Mouse (Mus musculus): ENCODE data around the gene Det1. TPM values are rescaled to one million over a fixed set of nuclear protein-coding genes. Genes with fewer than 3 reads are reported as not detected.

Det1 gene
- total RNA-seq, 2 experiments from 2014 or later: 6.5 to 6.6 TPM

- DNase-seq (ENCODE audit: low spot score in 2 of 2): no peak
- no peak for TF ChIP-seq CTCF (conservative IDR thresholded peaks at IDR 0.05)
- H3K4me3 ChIP-seq: no peak overlapping the region
- no peak overlapping the region for H3K27ac ChIP-seq
Measured at GRCm38 (mm10) chr7:78835656-78836055, 11.4 kb downstream of the Det1 start.

GRCm38 (mm10) chr7:78827749-78828362 is 19.2 kb downstream of the Det1 start:
- no peak for TF ChIP-seq CTCF (conservative IDR thresholded peaks at IDR 0.05)
- no peak for DNase-seq (ENCODE audit: low spot score in 2 of 2)
- Histone ChIP-seq H3K27ac (no peak overlapping the region), H3K4me3 (no peak overlapping the region)

- DNase-seq (ENCODE audit: low spot score in 2 of 2): peak in 1 of 2 experiments; percentile 18
- Histone ChIP-seq H3K27ac (peak overlapping the region; percentile 40), H3K4me3 (no peak overlapping the region)
- TF ChIP-seq CTCF (conservative IDR thresholded peaks at IDR 0.05): peak; percentile 48
Measured at GRCm38 (mm10) chr7:78826682-78827385, 20.2 kb downstream of the Det1 start.

GRCm38 (mm10) chr7:78818336-78818735 is 28.7 kb downstream of the Det1 start:
- no peak for TF ChIP-seq CTCF (conservative IDR thresholded peaks at IDR 0.05)
- Histone ChIP-seq H3K4me3 (no peak overlapping the region), H3K27ac (peak overlapping the region; percentile 46)
- no peak for DNase-seq (ENCODE audit: low spot score in 2 of 2)

GRCm38 (mm10) chr7:78814766-78815165 is 32.3 kb downstream of the Det1 start:
- no peak for TF ChIP-seq CTCF (conservative IDR thresholded peaks at IDR 0.05)
- no peak for DNase-seq (ENCODE audit: low spot score in 2 of 2)
- Histone ChIP-seq H3K4me3 (no peak overlapping the region), H3K27ac (no peak overlapping the region)

GRCm38 (mm10) chr7:78813791-78814190 is 33.3 kb downstream of the Det1 start:
- H3K27ac ChIP-seq: no peak overlapping the region
- no peak overlapping the region for H3K4me3 ChIP-seq
- no peak for DNase-seq (ENCODE audit: low spot score in 2 of 2)
- no peak for TF ChIP-seq CTCF (conservative IDR thresholded peaks at IDR 0.05)

- no peak overlapping the region for H3K27ac ChIP-seq
- no peak for TF ChIP-seq CTCF (conservative IDR thresholded peaks at IDR 0.05)
- no peak overlapping the region for H3K4me3 ChIP-seq
- no peak for DNase-seq (ENCODE audit: low spot score in 2 of 2)
Measured at GRCm38 (mm10) chr7:78807192-78807591, 39.9 kb downstream of the Det1 start.

GRCm38 (mm10) chr7:78803841-78804240 is 43.2 kb downstream of the Det1 start:
- TF ChIP-seq CTCF (conservative IDR thresholded peaks at IDR 0.05): peak; percentile 43
- Histone ChIP-seq H3K4me3 (no peak overlapping the region), H3K27ac (no peak overlapping the region)
- no peak for DNase-seq (ENCODE audit: low spot score in 2 of 2)

GRCm38 (mm10) chr7:78799730-78800496 is 47.1 kb downstream of the Det1 start:
- TF ChIP-seq CTCF (conservative IDR thresholded peaks at IDR 0.05): no peak
- no peak overlapping the region for H3K4me3 ChIP-seq
- DNase-seq (ENCODE audit: low spot score in 2 of 2): no peak
- no peak overlapping the region for H3K27ac ChIP-seq

- no peak for TF ChIP-seq CTCF (conservative IDR thresholded peaks at IDR 0.05)
- peak; percentile 72 to 79 for DNase-seq (ENCODE audit: low spot score in 2 of 2)
- peak overlapping the region; percentile 41; the same call in 1 of the 2 replicates for H3K27ac ChIP-seq
- H3K4me3 ChIP-seq: no peak overlapping the region
Measured at GRCm38 (mm10) chr7:78797843-78798455, 49.1 kb downstream of the Det1 start.

- H3K27ac ChIP-seq: no peak overlapping the region
Measured at GRCm38 (mm10) chr7:78796624-78797023, 50.4 kb downstream of the Det1 start.

GRCm38 (mm10) chr7:78794571-78795092 is 52.4 kb downstream of the Det1 start:
- H3K27ac ChIP-seq: no peak overlapping the region
- no peak overlapping the region for H3K4me3 ChIP-seq
- no peak for TF ChIP-seq CTCF (conservative IDR thresholded peaks at IDR 0.05)
- DNase-seq (ENCODE audit: low spot score in 2 of 2): no peak

More at GRCm38 (mm10) chr7:78796624-78797023, 50.4 kb downstream of the Det1 start:
- H3K4me3 ChIP-seq: no peak overlapping the region
- DNase-seq (ENCODE audit: low spot score in 2 of 2): no peak
- no peak for TF ChIP-seq CTCF (conservative IDR thresholded peaks at IDR 0.05)
